Mouse (Mus musculus): ENCODE measurements around the gene Gm26602. TPM values are rescaled to one million over a fixed set of nuclear protein-coding genes. Genes with fewer than 3 reads are reported as not detected.

The Gm26602 gene
- total RNA-seq, 1 experiment, result 2.3 TPM

- DNase-seq (ENCODE audit: low read depth, low spot score), result no peak
- H3K4me1 ChIP-seq (ENCODE audit: control insufficient read depth in 2 of 2, insufficient read depth in 2 of 2, low read length in 2 of 2, poor library complexity in 1 of 2), result peaks cover 0 to 6% of the 10 kb centered on the region in 2 experiments; a peak in 1 of 4 replicates
- H3K36me3 ChIP-seq (ENCODE audit: control insufficient read depth, insufficient read depth, low read length, poor library complexity, severe bottlenecking), result no peaks in the 10 kb centered on the region
- in situ Hi-C loops (cut with MboI; ENCODE audit: low sequenced_read_pairs in 2 of 2, unreplicated experiment in 2 of 2), result no loop called here
- no peaks in the 10 kb centered on the region for H3K9me3 ChIP-seq (ENCODE audit: control insufficient read depth, insufficient read depth, low read depth, low read length)
- peak overlapping the region; percentile 81 to 96 for H3K4me3 ChIP-seq (ENCODE audit: insufficient read depth in 1 of 2, low read depth in 1 of 2, low read length in 2 of 2, poor library complexity in 1 of 2, severe bottlenecking in 1 of 2)
- H3K9ac ChIP-seq (ENCODE audit: insufficient read depth, low read depth, low read length, poor library complexity, severe bottlenecking), result peak overlapping the region; percentile 82
- H3K27ac ChIP-seq (ENCODE audit: insufficient read depth, low read depth, low read length, poor library complexity, severe bottlenecking), result peak overlapping the region; percentile 36; the same call in 1 of the 2 replicates
- TF ChIP-seq HCFC1 (IDR thresholded peaks at IDR 0.05; ENCODE audit: borderline replicate concordance, insufficient read depth, low read length) (no peak), ZC3H11A (IDR thresholded peaks at IDR 0.05; ENCODE audit: borderline replicate concordance, low read depth, low read length) (no peak), CHD2 (IDR thresholded peaks at IDR 0.05; ENCODE audit: low read depth, low read length) (no peak), ZNF384 (IDR thresholded peaks at IDR 0.05; ENCODE audit: low read depth, low read length) (no peak), MAFK (IDR thresholded peaks at IDR 0.05; ENCODE audit: insufficient read depth, low read depth, low read length) (no peak)
Observed at GRCm38 (mm10) chr10:79927324-79928029, 16.8 kb downstream of the Gm26602 start.

- TF ChIP-seq CHD2 (IDR thresholded peaks at IDR 0.05; ENCODE audit: low read depth, low read length) (no peak), MAFK (IDR thresholded peaks at IDR 0.05; ENCODE audit: insufficient read depth, low read depth, low read length) (no peak), ZC3H11A (IDR thresholded peaks at IDR 0.05; ENCODE audit: borderline replicate concordance, low read depth, low read length) (no peak), ZNF384 (IDR thresholded peaks at IDR 0.05; ENCODE audit: low read depth, low read length) (no peak), HCFC1 (IDR thresholded peaks at IDR 0.05; ENCODE audit: borderline replicate concordance, insufficient read depth, low read length) (no peak)
- DNase-seq (ENCODE audit: low read depth, low spot score), result no peak
- Histone ChIP-seq H3K36me3 (ENCODE audit: control insufficient read depth, insufficient read depth, low read length, poor library complexity, severe bottlenecking) (no peaks in the 10 kb centered on the region), H3K27ac (ENCODE audit: insufficient read depth, low read depth, low read length, poor library complexity, severe bottlenecking) (no peak overlapping the region), H3K4me3 (ENCODE audit: insufficient read depth in 1 of 2, low read depth in 1 of 2, low read length in 2 of 2, poor library complexity in 1 of 2, severe bottlenecking in 1 of 2) (peak overlapping the region; percentile 81 to 96), H3K9me3 (ENCODE audit: control insufficient read depth, insufficient read depth, low read depth, low read length) (no peaks in the 10 kb centered on the region), H3K4me1 (ENCODE audit: control insufficient read depth in 2 of 2, insufficient read depth in 2 of 2, low read length in 2 of 2, poor library complexity in 1 of 2) (peaks cover 0 to 6% of the 10 kb centered on the region in 2 experiments; a peak in 1 of 4 replicates), H3K9ac (ENCODE audit: insufficient read depth, low read depth, low read length, poor library complexity, severe bottlenecking) (peak overlapping the region; percentile 38; the same call in 1 of the 2 replicates)
- in situ Hi-C loops (cut with MboI; ENCODE audit: low sequenced_read_pairs in 2 of 2, unreplicated experiment in 2 of 2), result no loop called here
Observed at GRCm38 (mm10) chr10:79928030-79928694, 17.5 kb downstream of the Gm26602 start.

GRCm38 (mm10) chr10:79928907-79929701 is 18.4 kb downstream of the Gm26602 start:
- Histone ChIP-seq H3K36me3 (ENCODE audit: control insufficient read depth, insufficient read depth, low read length, poor library complexity, severe bottlenecking) (no peaks in the 10 kb centered on the region), H3K4me1 (ENCODE audit: control insufficient read depth in 2 of 2, insufficient read depth in 2 of 2, low read length in 2 of 2, poor library complexity in 1 of 2) (peaks cover 0 to 6% of the 10 kb centered on the region in 2 experiments; a peak in 1 of 4 replicates), H3K9me3 (ENCODE audit: control insufficient read depth, insufficient read depth, low read depth, low read length) (no peaks in the 10 kb centered on the region), H3K9ac (ENCODE audit: insufficient read depth, low read depth, low read length, poor library complexity, severe bottlenecking) (no peak overlapping the region), H3K4me3 (ENCODE audit: insufficient read depth in 1 of 2, low read depth in 1 of 2, low read length in 2 of 2, poor library complexity in 1 of 2, severe bottlenecking in 1 of 2) (no peak overlapping the region), H3K27ac (ENCODE audit: insufficient read depth, low read depth, low read length, poor library complexity, severe bottlenecking) (no peak overlapping the region)
- DNase-seq (ENCODE audit: low read depth, low spot score), result no peak
- in situ Hi-C loops (cut with MboI; ENCODE audit: low sequenced_read_pairs in 2 of 2, unreplicated experiment in 2 of 2), result no loop called here
- TF ChIP-seq HCFC1 (IDR thresholded peaks at IDR 0.05; ENCODE audit: borderline replicate concordance, insufficient read depth, low read length), result no peak
- no peak for TF ChIP-seq ZNF384 (IDR thresholded peaks at IDR 0.05; ENCODE audit: low read depth, low read length)

- in situ Hi-C loops (cut with MboI; ENCODE audit: low sequenced_read_pairs in 2 of 2, unreplicated experiment in 2 of 2), result no loop called here
- TF ChIP-seq HCFC1 (IDR thresholded peaks at IDR 0.05; ENCODE audit: borderline replicate concordance, insufficient read depth, low read length), result no peak
- no peak for TF ChIP-seq MAFK (IDR thresholded peaks at IDR 0.05; ENCODE audit: insufficient read depth, low read depth, low read length)
- no peak for TF ChIP-seq ZC3H11A (IDR thresholded peaks at IDR 0.05; ENCODE audit: borderline replicate concordance, low read depth, low read length)
- TF ChIP-seq CHD2 (IDR thresholded peaks at IDR 0.05; ENCODE audit: low read depth, low read length), result no peak
- no peak for TF ChIP-seq ZNF384 (IDR thresholded peaks at IDR 0.05; ENCODE audit: low read depth, low read length)
- Histone ChIP-seq H3K27ac (ENCODE audit: insufficient read depth, low read depth, low read length, poor library complexity, severe bottlenecking) (no peak overlapping the region), H3K9ac (ENCODE audit: insufficient read depth, low read depth, low read length, poor library complexity, severe bottlenecking) (no peak overlapping the region), H3K4me1 (ENCODE audit: control insufficient read depth in 2 of 2, insufficient read depth in 2 of 2, low read length in 2 of 2, poor library complexity in 1 of 2) (peaks cover 0 to 6% of the 10 kb centered on the region in 2 experiments; a peak in 1 of 4 replicates), H3K9me3 (ENCODE audit: control insufficient read depth, insufficient read depth, low read depth, low read length) (no peaks in the 10 kb centered on the region), H3K4me3 (ENCODE audit: insufficient read depth in 1 of 2, low read depth in 1 of 2, low read length in 2 of 2, poor library complexity in 1 of 2, severe bottlenecking in 1 of 2) (no peak overlapping the region), H3K36me3 (ENCODE audit: control insufficient read depth, insufficient read depth, low read length, poor library complexity, severe bottlenecking) (no peaks in the 10 kb centered on the region)
- DNase-seq (ENCODE audit: low read depth, low spot score), result no peak
Observed at GRCm38 (mm10) chr10:79929967-79930825, 19.5 kb downstream of the Gm26602 start.

All from ES-E14 (cell line).